Mouse (Mus musculus): ENCODE measurements at regions not wholly inside any gene's neighbourhood (a gene's known extent, or its start where the extent isn't known, plus 50 kb on each side); places are given as distances from the start of the nearest gene placed in this dataset.

GRCm38 (mm10) chr5:12938162-12938852, 186.9 kb upstream of the Sema3a start:
- DNase-seq = no peak
- intact Hi-C loops (cut with DNase I) = no loop called here
- Histone ChIP-seq H3K27ac (no peak overlapping the region), H3K4me3 (no peak overlapping the region)
- no peak for TF ChIP-seq CTCF (IDR thresholded peaks at IDR 0.05)

GRCm38 (mm10) chr5:12944554-12944953, 180.7 kb upstream of the Sema3a start:
- no peak overlapping the region for H3K27ac ChIP-seq
- no peak overlapping the region for H3K4me3 ChIP-seq
- DNase-seq = no peak
- intact Hi-C loops (cut with DNase I) = no loop called here
- TF ChIP-seq CTCF (IDR thresholded peaks at IDR 0.05) = no peak

GRCm38 (mm10) chr5:12948472-12948871, 176.7 kb upstream of the Sema3a start:
- no peak for TF ChIP-seq CTCF (IDR thresholded peaks at IDR 0.05)
- H3K27ac ChIP-seq = no peak overlapping the region
- intact Hi-C loops (cut with DNase I) = no loop called here
- H3K4me3 ChIP-seq = no peak overlapping the region
- DNase-seq = no peak

- no peak overlapping the region for H3K4me3 ChIP-seq
- no peak overlapping the region for H3K27ac ChIP-seq
- DNase-seq = no peak
- TF ChIP-seq CTCF (IDR thresholded peaks at IDR 0.05) = no peak
- intact Hi-C loops (cut with DNase I) = no loop called here
Observed at GRCm38 (mm10) chr5:12970987-12971386, 154.2 kb upstream of the Sema3a start.

- no peak overlapping the region for H3K4me3 ChIP-seq
- no peak for DNase-seq
- no peak for TF ChIP-seq CTCF (IDR thresholded peaks at IDR 0.05)
- intact Hi-C loops (cut with DNase I) = no loop called here
- no peak overlapping the region for H3K27ac ChIP-seq
Observed at GRCm38 (mm10) chr5:12973701-12974100, 151.5 kb upstream of the Sema3a start.

GRCm38 (mm10) chr5:12976015-12976742, 149.0 kb upstream of the Sema3a start:
- DNase-seq = no peak
- H3K27ac ChIP-seq = no peak overlapping the region
- no peak for TF ChIP-seq CTCF (IDR thresholded peaks at IDR 0.05)
- intact Hi-C loops (cut with DNase I) = no loop called here
- H3K4me3 ChIP-seq = no peak overlapping the region

- TF ChIP-seq CTCF (IDR thresholded peaks at IDR 0.05) = no peak
- DNase-seq = no peak
- H3K27ac ChIP-seq = no peak overlapping the region
- H3K4me3 ChIP-seq = no peak overlapping the region
- intact Hi-C loops (cut with DNase I) = no loop called here
Observed at GRCm38 (mm10) chr5:12977875-12978274, 147.3 kb upstream of the Sema3a start.

- H3K4me3 ChIP-seq = no peak overlapping the region
- TF ChIP-seq CTCF (IDR thresholded peaks at IDR 0.05) = no peak
- intact Hi-C loops (cut with DNase I) = no loop called here
- no peak overlapping the region for H3K27ac ChIP-seq
- DNase-seq = no peak
Observed at GRCm38 (mm10) chr5:12993826-12994225, 131.4 kb upstream of the Sema3a start.

- TF ChIP-seq CTCF (IDR thresholded peaks at IDR 0.05) = no peak
- intact Hi-C loops (cut with DNase I) = no loop called here
- DNase-seq = no peak
- Histone ChIP-seq H3K4me3 (no peak overlapping the region), H3K27ac (no peak overlapping the region)
Observed at GRCm38 (mm10) chr5:12997440-12997839, 127.8 kb upstream of the Sema3a start.

GRCm38 (mm10) chr5:13007132-13007531, 118.1 kb upstream of the Sema3a start:
- no peak for DNase-seq
- Histone ChIP-seq H3K4me3 (no peak overlapping the region), H3K27ac (no peak overlapping the region)
- intact Hi-C loops (cut with DNase I) = no loop called here
- TF ChIP-seq CTCF (IDR thresholded peaks at IDR 0.05) = no peak

GRCm38 (mm10) chr5:13022270-13022669, 102.9 kb upstream of the Sema3a start:
- intact Hi-C loops (cut with DNase I) = no loop called here
- no peak for TF ChIP-seq CTCF (IDR thresholded peaks at IDR 0.05)
- no peak for DNase-seq
- no peak overlapping the region for H3K4me3 ChIP-seq
- H3K27ac ChIP-seq = no peak overlapping the region

- no peak for DNase-seq
- no peak overlapping the region for H3K27ac ChIP-seq
- no peak overlapping the region for H3K4me3 ChIP-seq
- intact Hi-C loops (cut with DNase I) = no loop called here
- TF ChIP-seq CTCF (IDR thresholded peaks at IDR 0.05) = no peak
Observed at GRCm38 (mm10) chr5:13033332-13033731, 91.9 kb upstream of the Sema3a start.

- Histone ChIP-seq H3K27ac (no peak overlapping the region), H3K4me3 (no peak overlapping the region)
- TF ChIP-seq CTCF (IDR thresholded peaks at IDR 0.05) = no peak
- intact Hi-C loops (cut with DNase I) = no loop called here
- no peak for DNase-seq
Observed at GRCm38 (mm10) chr5:13036127-13036526, 89.1 kb upstream of the Sema3a start.

All from gastrocnemius, adult 2 months (tissue).